Mouse (Mus musculus): ENCODE results near the gene Psg17.
"Not testable (repeated sequence)": the region's sequence is repeated elsewhere in the genome, so short reads cannot be mapped to it uniquely, and the experiment has no call there.

Gene Psg17

GRCm38 (mm10) chr7:18821507-18821906, at the start of gene Psg17:
Psg17 (minus strand) TSS chr7:18821607.
- DNase-seq: no peak

GRCm38 (mm10) chr7:18871031-18871430, 49.6 kb upstream of the Psg17 start, which contains the start of gene Pglyrp1:
Pglyrp1 (plus strand) TSS chr7:18871331.
- not testable (repeated sequence) for DNase-seq

DNA sequence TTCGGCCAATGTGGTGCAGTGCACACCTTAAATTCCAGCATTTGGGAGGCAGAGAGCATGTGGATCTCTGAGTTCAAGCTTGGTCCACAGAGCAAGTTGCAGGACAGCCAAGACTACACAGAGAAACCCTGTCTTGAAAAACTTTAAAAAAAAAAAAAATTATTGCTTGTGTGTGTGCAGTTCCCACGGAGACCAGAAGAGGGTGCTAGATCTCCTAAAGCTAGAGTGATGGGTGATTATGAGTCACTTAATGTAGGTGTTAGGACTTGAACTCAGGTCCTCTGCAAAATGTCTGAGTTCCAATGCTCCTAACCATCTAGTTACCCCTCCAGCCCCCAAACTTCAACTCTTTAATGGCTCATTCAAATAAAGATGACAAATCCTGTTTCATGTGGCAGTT, 47.1 kb upstream of the Psg17 start:
- DNase-seq: no peak

- no peak for DNase-seq
Measured at GRCm38 (mm10) chr7:18862801-18863200, 41.4 kb upstream of the Psg17 start.

DNA sequence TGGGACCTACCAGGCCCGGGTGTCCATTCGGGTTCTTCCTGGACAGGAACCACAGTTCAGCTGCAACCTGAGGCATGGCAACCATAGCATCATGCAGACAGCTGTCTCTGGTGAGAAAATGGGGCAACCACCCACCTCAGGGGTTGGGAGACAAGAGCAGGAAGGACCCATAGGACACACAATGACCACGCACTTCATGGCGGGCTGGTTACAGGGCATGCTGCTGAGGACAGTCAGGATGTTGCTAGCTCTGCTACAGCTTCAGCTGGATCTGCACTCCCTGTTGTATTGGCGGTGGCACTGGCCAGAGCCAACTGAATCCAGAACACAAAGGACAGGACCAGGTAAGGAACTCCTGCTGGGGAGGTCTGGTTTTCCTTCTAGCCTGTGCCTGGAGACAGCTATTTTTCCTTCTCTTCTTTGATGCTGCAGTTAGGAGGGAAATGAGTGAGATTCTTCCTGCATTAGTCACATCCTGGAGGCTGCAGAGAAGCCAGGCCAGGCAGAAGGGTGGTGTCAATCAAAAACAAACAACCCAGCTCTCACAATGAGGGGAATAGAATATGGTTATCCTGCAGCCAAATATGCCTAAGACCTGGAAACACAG, 37.0 kb upstream of the Psg17 start:
- DNase-seq: no peak

DNA sequence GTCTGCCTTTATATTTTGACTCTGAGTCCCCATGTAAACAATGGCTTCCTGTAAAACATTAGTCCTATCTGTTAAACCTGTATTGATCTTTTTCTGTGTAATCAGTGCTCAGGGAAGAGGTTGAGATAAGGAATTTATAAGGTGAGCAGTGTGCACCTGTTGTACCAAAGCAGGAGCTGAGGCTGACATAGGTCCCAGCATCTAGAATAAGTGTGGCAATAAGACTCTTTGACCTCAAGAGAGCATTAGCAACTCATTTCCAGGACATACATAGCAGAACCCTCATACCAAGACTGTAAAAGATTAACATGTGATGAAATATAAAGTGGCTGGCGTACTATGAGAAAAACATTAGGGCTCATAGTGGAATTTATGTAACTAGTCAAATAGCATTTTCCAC, 27.0 kb upstream of the Psg17 start:
- DNase-seq: no peak

DNA sequence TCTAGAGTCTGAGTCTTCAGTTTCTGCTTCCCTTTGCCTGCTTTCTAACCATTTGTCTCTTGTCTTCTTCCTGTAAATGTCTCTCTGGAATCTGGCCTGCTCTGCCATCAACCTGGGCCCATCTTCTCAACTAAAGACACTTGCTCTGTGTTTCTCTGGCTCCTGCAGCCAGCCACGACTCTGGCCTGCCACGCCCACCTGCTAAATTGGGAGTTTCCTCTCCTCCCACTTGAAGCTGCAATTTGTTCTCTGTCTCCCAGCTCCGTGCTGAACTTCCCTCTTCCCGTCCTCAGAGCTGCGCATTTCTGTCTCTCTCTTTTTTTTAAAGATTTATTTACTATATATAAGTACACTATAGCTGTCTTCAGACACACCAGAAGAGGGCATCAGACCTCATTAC, 23.4 kb upstream of the Psg17 start:
- DNase-seq: no peak

DNA sequence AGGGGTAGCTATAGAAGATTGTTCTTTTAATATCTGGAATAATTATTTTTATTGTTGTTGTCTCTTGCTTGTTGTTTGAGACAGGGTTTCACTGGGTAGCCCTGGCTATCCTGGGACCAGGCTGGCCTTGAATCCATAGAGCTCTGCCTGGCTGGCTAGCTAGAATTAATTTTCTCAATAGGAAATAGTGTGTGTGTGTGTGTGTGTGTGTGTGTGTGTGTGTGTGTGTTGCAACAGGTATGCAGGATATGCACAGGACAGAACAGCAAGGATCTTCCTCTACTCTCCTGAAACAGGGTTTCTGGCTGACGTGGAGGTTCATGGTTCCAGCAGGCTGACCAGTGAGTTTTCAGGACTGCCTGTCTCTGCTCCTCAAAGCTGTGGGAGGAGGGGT, 19.8 kb upstream of the Psg17 start:
- DNase-seq: no peak

- peak; percentile 21 for DNase-seq
Measured at GRCm38 (mm10) chr7:18840386-18841173, 19.2 kb upstream of the Psg17 start.

DNA sequence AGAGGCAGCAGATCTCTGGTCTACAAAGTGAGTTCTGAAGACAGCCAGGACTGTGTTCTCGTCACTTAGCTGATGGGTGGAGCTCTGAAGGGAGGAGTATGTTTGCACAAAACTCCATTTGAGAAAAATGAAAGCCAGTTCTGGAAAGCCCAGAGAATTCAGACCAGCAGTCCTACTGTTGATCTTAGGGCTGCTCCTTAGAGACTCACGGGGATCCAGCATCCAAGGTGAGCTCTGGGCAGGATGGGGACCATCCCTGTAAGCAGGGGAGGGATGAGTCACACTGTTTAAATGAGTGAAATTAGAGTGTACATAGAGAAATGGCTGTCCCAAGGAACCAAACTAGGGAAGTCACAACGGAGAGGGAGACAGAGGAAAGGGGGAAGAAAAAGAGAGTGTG, 18.5 kb upstream of the Psg17 start, which contains the start of gene Mill2:
Gene Mill2 (plus strand): TSS at position 102 of the 400 bp plus-strand sequence.
- no peak for DNase-seq

DNA sequence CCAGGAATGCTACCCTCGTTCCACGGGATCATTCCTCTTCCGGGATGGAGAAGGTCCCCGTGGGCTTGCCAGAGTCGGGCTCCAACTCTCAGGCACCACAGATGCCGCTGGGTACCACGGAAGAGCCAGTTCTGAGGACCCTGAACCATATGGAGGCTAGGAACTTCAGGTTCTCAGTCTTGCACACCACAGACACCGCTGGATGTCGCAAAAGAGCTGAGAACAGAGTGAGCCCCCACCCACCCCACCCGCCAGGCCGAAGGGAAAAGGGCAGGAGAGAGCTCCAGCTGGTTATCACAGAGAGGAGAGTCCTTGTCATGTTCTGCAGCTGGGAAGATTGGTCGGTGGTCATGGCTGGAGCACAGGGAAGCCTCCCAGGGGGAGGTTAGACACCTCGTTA, 10.9 kb upstream of the Psg17 start:
- DNase-seq: no peak

DNA sequence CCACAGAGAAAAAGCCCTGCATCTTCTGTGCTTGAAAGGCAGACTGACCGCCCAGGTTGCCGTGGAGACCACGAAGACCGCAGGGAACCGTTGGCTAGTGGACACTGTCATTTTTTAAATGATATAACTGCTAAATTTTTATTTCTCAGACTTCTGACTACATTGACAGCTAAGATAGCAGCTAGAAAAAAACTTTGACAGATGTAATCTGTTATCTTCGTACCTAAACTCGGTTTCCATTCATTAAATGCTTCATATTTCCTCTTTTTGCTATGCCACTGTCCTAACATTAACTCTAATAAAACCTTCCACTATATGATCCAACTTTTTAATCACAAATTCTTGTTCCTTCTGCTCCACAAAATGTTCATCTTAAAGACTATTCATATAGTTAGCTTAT, 8.1 kb upstream of the Psg17 start:
- no peak for DNase-seq

DNA sequence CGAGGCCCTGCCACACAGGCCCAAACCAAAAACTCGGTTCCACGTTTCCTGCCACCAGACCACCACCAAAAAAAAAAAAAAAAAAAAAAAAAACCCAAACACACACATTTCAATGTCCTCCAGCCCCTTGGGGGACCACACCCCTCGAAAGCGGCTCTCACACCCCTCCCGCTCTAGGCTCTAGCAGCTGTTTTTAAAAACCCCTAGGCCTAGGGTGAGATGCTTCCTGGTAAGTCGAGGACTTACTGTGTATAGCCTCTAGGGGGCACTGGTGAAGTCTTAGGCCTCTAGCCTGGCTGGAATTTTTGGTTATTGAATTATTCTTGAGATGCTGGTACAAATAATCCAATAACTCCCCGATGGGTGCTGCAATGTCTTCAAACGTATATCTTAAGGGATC, 7.2 kb upstream of the Psg17 start:
- DNase-seq: no peak

GRCm38 (mm10) chr7:18827792-18828546, 6.6 kb upstream of the Psg17 start:
- no peak for DNase-seq

- no peak for DNase-seq
Measured at GRCm38 (mm10) chr7:18818301-18818700, 3.1 kb downstream of the Psg17 start.

DNA sequence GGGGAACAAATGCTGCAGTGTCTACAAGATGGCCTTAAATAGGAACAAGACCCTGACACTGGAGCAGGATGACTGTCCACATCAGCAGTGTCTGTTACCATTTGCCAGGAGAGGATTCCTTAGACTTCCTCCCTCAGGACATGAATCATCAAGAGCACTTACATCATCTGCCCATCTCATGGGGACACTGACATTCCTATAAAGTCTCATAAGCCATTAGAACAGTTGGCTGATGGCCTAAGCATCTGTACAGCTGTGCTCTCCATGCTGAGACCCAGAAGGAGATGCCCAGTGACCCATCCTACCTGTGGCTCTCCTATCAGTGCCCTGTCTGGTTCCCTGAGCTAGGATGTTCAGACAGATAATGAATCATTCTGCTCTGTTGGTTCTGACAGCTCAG, 17.9 kb downstream of the Psg17 start:
- DNase-seq: no peak

- no peak for DNase-seq
Measured at GRCm38 (mm10) chr7:18799129-18799528, 22.3 kb downstream of the Psg17 start.

DNA sequence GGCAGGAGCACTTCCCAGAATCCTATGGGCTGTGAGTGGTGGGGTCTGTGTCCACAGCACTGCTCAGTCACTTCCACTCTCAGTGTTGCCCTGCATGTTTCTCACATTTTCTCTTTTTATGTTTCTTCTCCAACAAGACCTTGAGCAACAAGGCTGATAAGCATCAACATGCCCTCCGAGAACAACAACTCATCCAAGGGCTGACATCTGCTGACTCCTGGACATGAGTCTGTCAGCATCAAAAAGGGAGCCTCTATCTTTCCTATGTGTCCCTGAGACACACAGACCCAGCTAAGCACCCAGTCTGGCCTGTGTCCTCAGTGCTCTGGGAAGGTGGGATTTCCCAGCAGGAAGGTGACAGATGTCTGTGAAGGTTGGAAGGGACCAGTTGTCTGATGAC, 23.0 kb downstream of the Psg17 start, which contains the start of gene Psg19:
Gene Psg19 (minus strand): TSS at position 101 of the 400 bp plus-strand sequence.
- DNase-seq: no peak

- not testable (repeated sequence) for DNase-seq
Measured at GRCm38 (mm10) chr7:18790671-18791070, 30.7 kb downstream of the Psg17 start.

DNA sequence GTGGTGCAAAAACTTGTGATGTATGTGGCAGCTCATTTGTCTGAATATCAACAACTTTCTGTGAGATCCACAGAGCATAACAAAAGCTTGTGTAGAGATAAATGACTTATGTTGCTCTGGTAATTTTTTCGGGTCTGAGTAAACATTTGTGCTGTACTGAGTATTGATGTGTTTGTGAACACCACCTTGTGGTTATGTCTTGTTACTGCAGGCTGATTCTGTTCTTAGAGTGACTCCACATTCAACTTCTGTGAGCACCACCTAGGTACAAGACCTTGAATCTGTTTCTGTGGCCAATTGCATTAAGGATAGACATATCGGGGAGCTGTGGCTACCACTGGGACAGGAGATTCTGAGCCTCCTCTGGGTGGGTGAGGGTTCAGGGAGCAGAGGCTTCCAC, 40.1 kb downstream of the Psg17 start:
- DNase-seq: not testable (repeated sequence)

DNA sequence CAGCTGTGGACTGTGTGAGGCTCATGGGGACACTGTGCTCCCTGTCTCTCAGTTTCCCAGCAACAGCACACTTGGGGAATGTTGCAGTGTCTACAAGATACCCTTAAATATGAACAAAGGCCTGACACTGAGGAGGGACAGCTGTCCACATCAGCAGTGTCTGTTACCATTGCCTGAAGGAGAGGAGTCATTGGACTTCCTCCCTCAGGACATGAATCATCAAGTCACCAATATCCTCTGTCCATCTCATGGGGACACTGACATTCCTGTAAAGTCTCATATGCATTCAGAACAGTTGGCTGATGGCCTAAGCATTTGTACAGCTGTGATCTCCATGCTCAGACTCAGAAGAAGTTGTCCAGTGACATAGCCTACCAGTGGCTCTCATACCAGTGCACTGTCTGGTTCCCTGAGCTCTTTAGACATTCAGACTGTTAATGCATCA, 42.0 kb downstream of the Psg17 start:
- DNase-seq: no peak
